Mouse (Mus musculus): ENCODE measurements at regions not wholly inside any gene's neighbourhood (a gene's known extent, or its start where the extent isn't known, plus 50 kb on each side); places are given as distances from the start of the nearest gene placed in this dataset.
"Not testable (repeated sequence)": the region's sequence is repeated elsewhere in the genome, so short reads cannot be mapped to it uniquely, and the experiment has no call there.

DNA sequence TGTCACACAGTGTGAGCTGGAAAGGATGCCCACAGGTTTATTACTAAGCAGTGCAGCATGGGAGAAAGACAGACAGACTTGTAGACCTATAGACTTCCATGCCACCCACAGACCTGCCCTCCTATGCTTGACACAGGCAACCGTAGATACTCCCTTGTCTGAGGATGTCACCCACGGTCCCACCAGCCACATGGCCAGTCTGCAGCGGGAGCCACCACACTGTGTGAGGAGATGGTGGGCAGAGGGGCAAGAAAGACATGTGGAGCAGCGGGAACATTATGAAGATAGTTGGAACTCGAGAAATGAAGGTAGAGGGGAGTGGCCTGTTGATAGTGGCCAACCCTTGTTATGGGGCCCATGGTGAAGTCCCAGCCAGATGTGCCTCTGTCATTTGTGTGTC is 244.0 kb upstream of the Tusc1 start:
- no peak for DNase-seq (ENCODE audit: low spot score)

DNA sequence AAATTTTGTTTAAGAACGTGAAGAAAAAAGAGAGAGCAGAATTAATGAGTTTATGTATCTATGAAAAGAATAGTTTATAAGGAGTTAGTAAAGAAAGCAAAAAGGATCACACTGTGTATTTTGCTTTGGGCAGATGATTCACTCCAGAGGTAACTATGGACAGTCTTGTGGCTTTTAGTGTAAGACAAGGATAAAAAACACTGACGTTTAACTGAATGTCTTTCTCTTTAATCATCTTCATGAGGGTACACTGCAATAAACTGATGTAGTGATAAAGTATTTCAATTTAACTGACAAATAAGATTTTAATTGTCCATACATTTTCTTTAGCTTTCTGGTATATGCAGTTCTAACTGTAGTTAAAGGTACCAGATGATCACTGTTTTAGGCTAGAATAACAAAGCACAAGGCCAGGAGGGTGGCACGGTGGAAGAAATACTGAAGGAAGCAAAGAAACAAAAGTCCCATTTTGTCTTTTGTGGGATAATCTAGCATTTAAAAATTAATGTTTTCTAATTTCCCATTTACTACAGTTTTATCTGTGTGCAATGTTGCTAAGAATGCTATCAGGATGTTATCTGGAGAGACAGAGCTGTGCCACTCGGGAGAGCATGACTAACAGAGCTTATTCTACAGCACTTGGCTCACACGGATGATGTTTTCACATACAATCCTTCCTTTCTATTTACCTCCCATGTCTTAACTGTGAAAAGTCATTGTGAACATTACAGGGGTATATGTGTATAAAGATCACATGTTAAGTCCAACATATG is 232.4 kb upstream of the Tusc1 start:
- DNase-seq (ENCODE audit: low spot score) = no peak

DNA sequence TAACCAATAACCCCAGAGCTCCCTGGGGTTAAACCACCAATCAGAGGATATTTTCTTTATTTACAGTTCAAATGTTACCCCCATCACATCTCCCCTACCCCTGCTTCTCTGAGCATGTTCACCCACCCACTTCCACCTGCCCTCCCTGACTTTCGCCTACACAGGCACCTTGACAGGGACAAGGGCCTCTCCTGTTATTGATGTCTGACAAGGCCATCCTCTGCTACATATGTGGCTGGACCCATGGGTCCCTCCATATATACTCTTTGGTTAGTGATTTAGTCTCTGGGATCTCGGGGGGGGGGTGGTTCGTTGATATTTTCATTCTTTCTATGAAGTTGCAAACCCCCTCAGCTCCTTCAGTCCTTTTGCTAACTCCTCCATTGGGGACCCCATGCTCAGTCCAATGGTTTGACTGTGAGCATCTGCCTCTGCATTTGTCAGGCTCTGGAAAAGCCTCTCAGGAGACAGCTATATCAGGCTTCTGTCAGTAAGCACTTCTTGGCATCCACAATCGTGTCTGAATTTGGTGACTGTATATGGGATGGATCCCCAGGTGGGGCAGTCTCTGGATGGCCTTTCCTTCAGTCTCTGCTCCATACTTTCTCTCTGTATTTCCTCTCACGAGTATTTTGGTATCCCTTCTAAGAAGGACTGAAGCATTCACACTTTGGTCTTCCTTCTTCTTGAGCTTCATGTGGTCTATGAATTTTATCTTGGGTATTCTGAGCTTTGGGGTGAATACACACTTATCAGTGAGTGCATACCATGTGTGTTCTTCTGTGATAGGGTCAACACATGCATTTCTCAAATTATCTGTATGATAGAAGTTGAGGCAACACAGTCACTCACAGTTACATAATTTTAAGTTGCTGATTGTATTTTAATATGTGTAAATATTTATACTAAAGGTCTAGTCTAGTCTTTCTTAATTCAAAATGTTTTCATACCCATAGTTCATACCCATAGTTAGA is 220.8 kb upstream of the Tusc1 start:
- no peak for DNase-seq (ENCODE audit: low spot score)

DNA sequence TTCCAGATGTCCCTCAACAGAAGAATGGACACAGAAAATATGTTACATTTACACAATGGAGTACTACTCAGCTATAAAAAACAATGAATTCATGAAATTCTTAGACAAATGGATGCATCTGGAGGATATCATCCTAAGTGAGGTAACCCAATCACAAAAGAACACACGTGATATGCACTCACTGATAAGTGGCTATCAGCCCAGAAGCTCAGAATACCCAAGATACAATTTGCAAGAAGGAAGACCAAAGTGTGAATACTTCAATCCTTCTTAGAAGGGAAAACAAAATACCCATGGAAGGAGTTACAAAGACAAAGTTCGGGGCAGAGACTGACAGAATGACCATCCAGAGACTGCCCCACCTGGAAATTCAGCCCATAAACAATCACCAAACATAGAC is 219.9 kb upstream of the Tusc1 start:
- DNase-seq (ENCODE audit: low spot score) = not testable (repeated sequence)

DNA sequence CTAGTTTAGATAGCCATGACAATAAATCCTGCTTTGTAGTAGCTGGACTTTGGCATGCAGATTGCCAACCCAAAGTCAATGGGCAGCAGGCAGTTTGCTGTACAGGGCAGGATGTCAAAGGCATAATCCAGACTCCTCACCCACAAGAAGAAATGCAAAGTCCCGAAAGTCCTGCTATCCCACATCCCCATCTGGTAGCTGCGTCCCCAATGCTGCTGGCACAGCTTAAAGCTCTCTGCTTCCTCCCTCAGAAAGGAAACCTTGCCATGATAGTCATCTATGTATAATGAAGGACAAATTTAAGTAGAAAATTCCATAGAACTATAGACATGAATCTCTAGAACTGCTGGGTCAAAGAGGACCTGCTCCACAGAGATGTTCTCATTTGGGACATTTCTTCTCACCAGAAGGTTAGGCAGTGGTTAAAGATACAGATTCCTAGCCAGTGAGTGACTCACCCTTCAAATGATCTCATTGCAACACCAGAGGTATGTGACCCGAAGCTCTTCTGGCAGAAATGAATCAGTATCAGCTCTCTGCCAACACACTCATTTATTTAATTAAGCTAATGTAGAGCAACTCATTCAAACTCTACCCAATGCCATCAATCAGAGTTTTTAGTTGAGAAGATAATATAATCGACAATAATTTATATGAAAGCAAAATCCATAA is 217.3 kb upstream of the Tusc1 start:
- peak; percentile 52 for DNase-seq (ENCODE audit: low spot score)

DNA sequence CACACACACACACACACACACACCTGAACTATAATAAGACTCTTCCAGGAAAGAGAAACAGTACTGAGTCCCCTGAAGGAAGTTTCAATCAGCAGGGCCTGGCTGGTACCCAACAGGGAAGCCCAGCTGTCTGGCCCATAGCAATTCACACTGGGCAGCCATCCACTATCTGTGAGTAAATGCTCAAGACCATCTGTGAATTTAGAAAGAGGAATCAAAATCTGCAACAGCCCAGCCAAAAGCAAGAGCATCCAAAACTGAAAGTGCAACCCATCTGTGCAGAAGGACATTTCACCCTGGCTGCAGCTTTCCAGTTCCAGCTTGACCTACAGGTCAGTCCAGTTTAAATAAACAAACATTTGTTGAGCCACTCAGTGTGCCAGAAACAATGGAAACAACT is 215.8 kb upstream of the Tusc1 start:
- DNase-seq (ENCODE audit: low spot score) = peak; percentile 76

DNA sequence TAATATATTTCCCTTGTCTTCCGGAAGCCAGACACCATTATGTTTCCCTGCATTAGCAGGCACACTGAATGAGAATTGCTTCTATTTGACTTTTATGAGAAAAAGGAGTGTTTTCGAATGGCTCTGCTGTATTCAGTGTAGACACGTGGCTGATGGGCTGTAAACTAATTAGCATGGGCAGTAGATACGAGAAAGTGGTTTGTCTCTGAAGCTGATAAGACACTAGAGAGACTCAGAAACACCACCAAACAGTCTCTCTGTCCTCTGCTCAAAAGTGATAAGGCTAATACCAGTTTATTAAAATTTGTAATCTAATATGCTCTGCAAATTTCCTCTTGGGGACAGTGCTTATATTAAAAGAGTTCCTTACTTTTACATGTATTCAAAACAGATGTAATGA is 205.3 kb upstream of the Tusc1 start:
- no peak for DNase-seq (ENCODE audit: low spot score)

DNA sequence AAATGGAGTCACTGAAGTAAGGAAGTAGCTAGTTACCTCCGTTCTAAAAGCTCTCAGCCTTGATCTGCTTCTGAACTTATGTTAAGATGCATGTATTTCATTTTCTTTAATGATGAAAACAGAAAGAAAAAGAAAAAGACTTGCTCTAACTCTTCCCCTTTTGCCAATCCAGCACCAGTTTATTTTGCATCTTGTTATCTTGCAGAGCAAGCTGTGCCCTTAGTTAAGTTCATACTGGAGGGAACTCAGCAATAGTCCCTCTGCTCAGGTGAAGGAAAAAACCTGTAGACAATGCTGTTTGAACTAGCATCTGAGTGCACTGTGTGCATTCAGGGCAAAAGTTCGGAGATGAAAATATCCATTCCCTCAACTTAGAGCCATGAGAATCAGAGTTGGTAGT is 192.1 kb upstream of the Tusc1 start:
- no peak for DNase-seq (ENCODE audit: low spot score)

DNA sequence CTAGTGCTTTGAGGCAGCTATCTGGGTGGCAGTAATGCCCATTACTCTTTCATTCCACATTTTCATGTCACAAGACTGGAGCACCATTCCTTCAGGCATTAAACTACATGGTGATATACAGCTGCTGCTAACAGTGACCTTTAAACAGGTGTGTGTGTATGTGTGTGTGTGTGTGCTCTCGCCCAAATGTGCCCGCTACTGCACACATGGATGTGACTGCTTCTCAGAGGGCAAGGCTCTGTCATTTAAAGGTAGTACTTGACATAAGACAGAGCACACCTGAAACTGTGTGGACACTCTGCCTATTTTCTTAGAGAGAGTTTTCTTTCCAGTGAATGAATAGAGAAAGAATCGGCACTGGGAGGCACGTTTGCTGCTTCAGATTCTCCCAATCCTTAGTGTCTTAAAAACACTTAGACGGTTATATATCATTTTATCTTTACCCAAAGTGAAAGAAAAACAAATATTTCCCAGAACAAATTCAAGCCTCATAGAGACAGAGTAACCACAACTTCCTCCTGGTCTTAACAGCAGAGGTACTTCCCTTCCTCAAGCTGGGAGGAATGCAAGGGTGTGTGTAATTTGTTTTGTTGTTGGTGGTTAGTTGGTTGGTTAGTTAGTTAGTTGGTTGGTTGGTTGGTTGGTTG is 185.3 kb upstream of the Tusc1 start:
- DNase-seq (ENCODE audit: low spot score) = no peak

DNA sequence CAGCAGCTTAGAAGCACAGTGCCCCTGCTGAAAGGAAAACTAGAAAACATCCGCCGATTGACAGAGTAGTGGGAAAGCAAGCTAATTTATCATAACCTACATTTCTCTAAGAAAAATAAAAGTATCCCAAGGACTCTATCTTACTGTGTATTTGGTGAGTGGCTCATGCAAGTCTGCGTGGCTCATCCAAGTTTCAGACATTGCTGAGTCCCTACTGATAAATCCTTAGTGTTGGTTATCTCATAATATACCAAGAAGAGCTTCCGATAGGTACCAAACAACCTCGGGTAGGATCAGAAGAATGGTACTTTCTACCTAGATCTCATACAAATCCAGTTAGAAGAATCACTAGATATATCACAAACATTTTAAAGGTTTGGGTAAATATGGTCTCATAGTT is 183.6 kb upstream of the Tusc1 start:
- DNase-seq (ENCODE audit: low spot score) = no peak

DNA sequence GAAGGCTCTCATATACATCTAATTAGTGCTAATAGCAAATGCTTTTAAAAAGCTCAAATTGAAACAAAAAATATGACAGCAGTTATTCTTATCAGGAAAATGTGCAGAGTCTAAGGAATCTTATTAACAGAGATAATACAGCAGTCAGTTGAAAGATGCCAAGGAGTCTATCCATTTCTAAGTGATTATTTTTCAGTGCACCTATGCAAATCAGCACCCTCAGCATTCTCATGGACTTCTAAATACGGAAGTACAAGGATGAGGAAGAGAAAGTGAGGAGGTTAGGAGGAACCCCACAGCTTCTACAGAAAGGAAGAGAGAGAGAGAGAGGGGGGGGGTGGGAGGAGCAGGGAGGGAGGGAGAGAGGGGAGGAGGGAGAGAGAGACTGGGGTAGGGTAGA is 175.5 kb upstream of the Tusc1 start:
- DNase-seq (ENCODE audit: low spot score) = no peak

DNA sequence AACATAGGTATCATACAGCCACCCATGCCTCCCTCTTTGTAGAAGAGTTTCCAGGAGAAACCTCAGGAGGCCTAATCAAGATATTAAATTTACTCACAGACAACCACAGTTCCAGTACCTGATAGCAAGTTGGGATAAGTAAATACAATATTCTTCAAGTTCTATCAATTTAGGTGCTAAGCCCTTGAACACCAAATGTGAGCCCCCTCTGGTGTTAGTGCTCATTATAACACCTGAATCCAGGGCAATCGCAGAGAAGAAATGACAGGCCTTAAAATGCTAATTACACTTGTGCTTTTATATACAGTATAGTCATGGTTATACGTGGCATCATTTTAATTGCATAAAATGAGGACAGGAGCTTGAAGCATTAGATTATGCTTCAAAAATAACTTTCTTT is 161.6 kb upstream of the Tusc1 start:
- DNase-seq (ENCODE audit: low spot score) = no peak

DNA sequence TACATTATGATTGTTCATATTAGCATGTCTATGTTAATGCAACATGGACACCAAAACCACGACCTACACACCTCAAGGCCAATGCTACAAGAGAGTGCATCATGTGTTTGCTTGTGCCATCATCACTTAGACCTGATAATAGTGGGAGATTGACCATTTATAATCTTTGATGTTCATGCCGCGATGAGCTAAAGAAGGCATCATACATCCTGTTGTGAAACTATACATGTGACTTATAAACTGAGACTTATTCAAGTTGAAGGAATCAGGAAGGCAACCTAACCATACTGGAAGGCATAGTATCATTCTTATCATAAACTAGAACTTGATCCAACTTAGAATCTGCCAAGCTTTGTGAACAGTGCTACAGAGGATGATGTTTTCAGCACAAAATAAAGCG is 159.0 kb upstream of the Tusc1 start:
- no peak for DNase-seq (ENCODE audit: low spot score)

DNA sequence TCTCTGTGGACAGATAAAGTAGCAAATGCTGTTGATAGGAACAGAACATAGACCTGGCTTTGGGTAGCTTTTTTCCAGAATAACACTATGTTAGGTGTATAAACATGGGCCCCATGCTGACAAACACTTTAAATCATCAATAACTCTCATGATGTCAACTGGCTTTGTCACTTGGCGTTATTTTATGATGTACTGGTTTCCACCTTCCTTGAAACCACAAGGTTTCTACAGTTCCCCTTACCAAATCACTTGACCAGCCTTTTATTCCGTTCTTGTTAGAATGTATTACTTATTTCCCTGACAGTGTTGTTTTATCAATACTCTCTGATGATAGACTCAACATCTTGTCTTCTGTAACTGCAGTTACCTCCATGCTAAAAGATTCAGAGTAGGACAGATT is 158.6 kb upstream of the Tusc1 start:
- DNase-seq (ENCODE audit: low spot score) = no peak

DNA sequence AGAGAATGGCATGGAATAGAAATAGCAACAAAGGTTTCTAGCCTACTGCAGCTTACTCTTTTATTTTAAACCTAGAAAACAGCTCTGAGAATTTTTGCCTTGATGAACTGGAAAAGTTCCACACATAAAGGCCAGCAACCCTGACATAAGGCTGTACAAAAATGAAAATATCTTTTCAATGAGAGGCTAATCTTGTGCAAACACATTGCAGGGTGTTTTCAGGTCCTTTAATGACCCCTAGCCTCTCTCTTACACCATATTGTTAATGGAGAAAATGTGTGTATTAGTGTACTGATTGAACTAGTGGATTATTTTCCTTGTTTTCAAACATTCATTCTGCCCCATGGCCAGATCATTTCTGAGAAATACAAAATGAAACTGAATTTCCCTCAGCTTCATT is 158.0 kb upstream of the Tusc1 start:
- DNase-seq (ENCODE audit: low spot score) = no peak

DNA sequence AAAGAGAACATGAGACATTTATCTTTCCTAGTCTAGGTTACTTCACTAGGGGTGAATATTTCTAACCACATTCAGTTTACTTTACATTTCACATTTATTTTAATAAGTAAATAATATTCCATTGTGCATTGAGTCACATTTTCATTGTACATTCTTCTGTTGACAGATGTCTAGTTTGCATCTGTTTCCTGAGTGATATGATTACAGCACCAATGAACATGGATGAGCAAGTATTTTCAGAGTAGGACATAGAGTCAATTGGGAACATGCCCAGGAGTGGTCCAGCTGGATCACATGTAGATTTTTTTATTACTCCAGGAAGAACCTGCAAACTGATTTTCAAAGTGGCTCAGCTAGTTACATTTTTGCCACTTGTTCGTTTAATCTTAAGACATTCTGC is 153.3 kb upstream of the Tusc1 start:
- DNase-seq (ENCODE audit: low spot score) = no peak

DNA sequence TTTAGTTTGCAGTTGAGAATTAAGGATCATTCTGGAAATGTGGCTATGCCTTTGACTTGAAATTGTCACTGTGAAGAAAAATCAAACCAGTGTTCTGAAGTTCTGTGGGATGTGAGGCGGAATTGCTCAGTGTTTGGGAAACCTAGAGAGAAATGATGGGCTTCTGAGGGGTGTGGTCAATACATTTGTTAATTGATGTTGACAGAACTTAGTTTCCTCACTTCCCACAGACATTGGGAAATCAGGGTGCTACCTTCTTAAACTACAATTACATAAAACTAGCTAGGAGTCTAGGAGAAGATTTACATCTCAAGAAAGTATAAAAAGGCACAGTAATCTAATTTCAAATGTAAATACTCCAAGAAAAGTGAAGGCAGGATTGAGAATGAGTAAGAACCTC is 151.1 kb upstream of the Tusc1 start:
- DNase-seq (ENCODE audit: low spot score) = no peak

DNA sequence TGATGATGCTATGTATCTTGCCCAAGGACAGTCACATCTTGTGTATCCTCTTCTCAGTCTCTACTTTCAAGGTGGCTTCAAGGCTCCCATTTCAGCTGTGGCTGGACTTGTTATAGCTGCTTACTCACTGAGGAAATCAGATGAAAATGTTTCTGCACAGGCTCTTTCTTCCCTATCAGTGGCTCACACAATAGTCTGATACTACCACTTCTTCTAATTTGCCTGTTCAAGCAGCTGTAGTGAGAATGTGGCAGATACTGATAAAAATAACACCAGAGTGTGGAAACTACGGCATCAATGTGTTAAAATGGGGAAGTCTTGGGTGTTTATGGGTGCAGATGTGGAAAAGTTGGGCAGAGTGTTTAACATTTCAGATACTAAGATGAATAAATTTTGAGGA is 145.9 kb upstream of the Tusc1 start:
- DNase-seq (ENCODE audit: low spot score) = no peak

DNA sequence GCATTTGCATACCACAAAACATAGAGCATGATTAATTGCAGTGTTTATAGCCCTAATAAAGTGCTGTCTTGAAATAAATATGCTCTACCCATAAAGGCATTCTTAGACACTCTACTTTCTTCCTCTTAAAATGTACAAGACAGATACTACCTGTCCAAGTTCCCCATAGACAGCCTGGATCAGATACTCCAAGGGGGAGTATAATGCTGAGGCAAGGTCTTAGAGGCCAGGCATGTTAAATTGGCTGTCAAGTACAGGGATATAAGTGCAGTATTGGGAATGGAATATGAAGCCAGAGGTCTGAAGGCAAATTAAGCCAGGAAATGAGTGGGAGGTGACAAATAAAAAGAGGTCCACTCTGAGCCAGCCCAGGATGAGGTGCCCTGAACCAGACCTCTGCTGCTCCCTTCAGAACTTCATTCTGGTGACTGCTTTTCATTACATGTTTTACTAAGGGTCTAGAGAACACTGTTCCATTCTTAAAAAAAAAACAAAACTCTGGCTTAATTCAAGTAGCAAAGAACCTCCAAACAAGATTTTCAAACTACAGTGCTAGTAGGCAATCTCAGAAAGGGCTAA is 142.0 kb upstream of the Tusc1 start:
- DNase-seq (ENCODE audit: low spot score) = no peak

DNA sequence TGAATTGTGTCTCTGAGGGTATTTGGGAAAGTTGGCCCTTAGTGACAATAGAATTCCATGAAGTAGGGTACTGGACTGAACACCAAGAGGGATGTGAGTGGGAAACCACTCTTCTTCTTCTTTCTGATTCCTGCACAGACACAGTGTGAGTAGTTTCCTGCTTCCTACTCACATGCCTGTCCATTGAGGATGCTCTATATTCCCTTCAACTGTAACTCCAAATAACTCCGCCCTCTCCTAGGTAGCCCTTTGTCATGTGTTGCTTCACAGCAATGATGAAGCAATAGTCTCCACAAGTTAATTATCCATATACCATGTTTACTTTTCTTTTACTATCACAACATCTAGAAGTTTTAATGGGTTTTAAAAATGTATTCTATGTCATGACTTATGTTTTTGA is 132.7 kb upstream of the Tusc1 start:
- DNase-seq (ENCODE audit: low spot score) = no peak

DNA sequence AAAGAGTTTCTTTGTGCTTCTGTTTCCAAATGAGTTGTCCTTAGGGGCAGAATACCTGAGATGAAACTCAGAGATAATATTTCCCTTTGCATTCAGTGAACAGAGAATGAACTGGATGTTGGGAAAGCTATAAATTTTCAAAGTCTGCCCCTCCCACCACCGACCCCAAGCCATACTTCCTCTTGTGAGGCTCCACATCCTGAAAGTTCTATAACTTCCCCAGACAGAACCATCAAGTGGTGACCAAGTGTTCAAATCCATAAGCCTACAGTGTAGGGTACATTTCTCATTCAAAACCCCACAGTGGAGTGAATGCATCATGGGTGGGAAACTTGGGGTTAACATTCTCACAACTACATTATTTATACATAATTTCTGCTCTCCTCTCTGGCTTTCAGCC is 132.1 kb upstream of the Tusc1 start:
- DNase-seq (ENCODE audit: low spot score) = no peak
